Mouse (Mus musculus) midbrain, embryonic 12.5 days (tissue): ENCODE results near the gene Tmem132e. TPM values are rescaled to one million over a fixed set of nuclear protein-coding genes. Genes with fewer than 3 reads are reported as not detected.

Source experiments
- ATAC-seq: fragments of 200-750 bp; cut with Nextera tagmentation; 2 replicates; pipeline ENCODE4 v1.8.0; 2017; ENCODE audit warnings: low read depth, moderate TSS enrichment, moderate library complexity; ENCODE audit not compliant: low FRiP score
- H3K27ac ChIP-seq: fragments of 300-500 bp; sonication (generic); replicated peaks from 2 replicates; pipeline ENCODE4 v1.5.1; 2016; ENCODE audit warnings: mild to moderate bottlenecking
- H3K27me3 ChIP-seq: fragments of 300-500 bp; sonication (generic); 2 replicates; pipeline ENCODE4 v1.6.1; 2016; ENCODE audit warnings: mild to moderate bottlenecking
- H3K36me3 ChIP-seq: fragments of 300-500 bp; sonication (generic); 2 replicates; pipeline ENCODE4 v1.6.1; 2016
- H3K4me1 ChIP-seq: fragments of 300-500 bp; sonication (generic); 2 replicates; pipeline ENCODE4 v1.6.1; 2016
- H3K4me2 ChIP-seq: fragments of 300-500 bp; sonication (generic); replicated peaks from 2 replicates; pipeline ENCODE4 v1.6.1; 2016; ENCODE audit warnings: mild to moderate bottlenecking, moderate library complexity
- H3K4me3 ChIP-seq: fragments of 300-500 bp; sonication (generic); 2 replicates; pipeline ENCODE4 v1.5.1; 2016; ENCODE audit warnings: mild to moderate bottlenecking
- H3K9ac ChIP-seq: fragments of 300-500 bp; sonication (generic); replicated peaks from 2 replicates; pipeline ENCODE4 v1.6.1; 2016; ENCODE audit warnings: mild to moderate bottlenecking, moderate library complexity
- H3K9me3 ChIP-seq: fragments of 300-500 bp; sonication (generic); 2 replicates; pipeline ENCODE4 v1.6.1; 2016; ENCODE audit warnings: mild to moderate bottlenecking
- WGBS: fragments of 180-500 bp; shearing (Covaris S2); methylation state at CpG from one replicate; pipeline ENCODE4 v1.1.7; 2016; 5-methylcytosine and 5-hydroxymethylcytosine counted together
- polyA plus RNA-seq: library from polyadenylated mRNA; unstranded; fragments of >200 nt; fragmentation: Nextera tagmentation; extraction: Ambion mirVana; gene quantifications from 2 replicates; pipeline ENCODE4 v1.2.1, GENCODE M21; 2016

Gene Tmem132e
- polyA plus RNA-seq, 1 experiment from 2014 or later, result 1.4 TPM

GRCm38 (mm10) chr11:82389396-82390291 lies 944 bp downstream of the Tmem132e start:
- WGBS, result 1% methylated on average over 67 of the region's 69 CpGs
- Histone ChIP-seq H3K9me3 (no peaks in the 10 kb centered on the region), H3K4me1 (peaks cover 32% of the 10 kb centered on the region), H3K27me3 (peaks cover 77% of the 10 kb centered on the region), H3K9ac (peak overlapping the region; percentile 66), H3K36me3 (no peaks in the 10 kb centered on the region), H3K4me2 (peak overlapping the region; percentile 95), H3K4me3 (peak overlapping the region; percentile 61), H3K27ac (0 out of 2 replicates have a peak overlapping the region, but pooled peaks have one; percentile 30)
- peak; percentile 68 for ATAC-seq

- no peaks in the 10 kb centered on the region for H3K36me3 ChIP-seq
- no peaks in the 10 kb centered on the region for H3K9me3 ChIP-seq
- H3K4me3 ChIP-seq, result no peak overlapping the region
- H3K27me3 ChIP-seq, result peaks cover 50% of the 10 kb centered on the region
- peaks cover 25% of the 10 kb centered on the region for H3K4me1 ChIP-seq
- no peak for ATAC-seq
- no peak overlapping the region for H3K4me2 ChIP-seq
- H3K27ac ChIP-seq, result no peak overlapping the region
- 72% methylated on average over 3 of the region's 3 CpGs for WGBS
- no peak overlapping the region for H3K9ac ChIP-seq
Measured at GRCm38 (mm10) chr11:82392341-82392740, 3.6 kb downstream of the Tmem132e start.

GRCm38 (mm10) chr11:82399621-82400020 lies 10.9 kb downstream of the Tmem132e start:
- H3K27ac ChIP-seq, result no peak overlapping the region
- H3K9me3 ChIP-seq, result no peaks in the 10 kb centered on the region
- H3K36me3 ChIP-seq, result no peaks in the 10 kb centered on the region
- peaks cover 17% of the 10 kb centered on the region; the same call in 1 of the 2 replicates for H3K27me3 ChIP-seq
- WGBS, result 5% methylated on average over 3 of the region's 3 CpGs
- ATAC-seq, result no peak
- no peak overlapping the region for H3K4me2 ChIP-seq
- H3K9ac ChIP-seq, result no peak overlapping the region
- no peaks in the 10 kb centered on the region for H3K4me1 ChIP-seq
- no peak overlapping the region for H3K4me3 ChIP-seq

- no peak for ATAC-seq
- no peak overlapping the region for H3K4me3 ChIP-seq
- peaks cover 14% of the 10 kb centered on the region for H3K4me1 ChIP-seq
- H3K27me3 ChIP-seq, result peaks cover 17% of the 10 kb centered on the region; the same call in 1 of the 2 replicates
- H3K36me3 ChIP-seq, result no peaks in the 10 kb centered on the region
- no peak overlapping the region for H3K27ac ChIP-seq
- no peak overlapping the region for H3K9ac ChIP-seq
- H3K4me2 ChIP-seq, result no peak overlapping the region
- no peaks in the 10 kb centered on the region for H3K9me3 ChIP-seq
- 64% methylated on average over 3 of the region's 3 CpGs for WGBS
Measured at GRCm38 (mm10) chr11:82405641-82406040, 16.9 kb downstream of the Tmem132e start.

GRCm38 (mm10) chr11:82406358-82407221 lies 17.9 kb downstream of the Tmem132e start:
- WGBS, result 29% methylated on average over 11 of the region's 11 CpGs
- Histone ChIP-seq H3K4me2 (no peak overlapping the region), H3K4me3 (no peak overlapping the region), H3K4me1 (peaks cover 14% of the 10 kb centered on the region), H3K9ac (no peak overlapping the region), H3K27ac (no peak overlapping the region), H3K27me3 (peaks cover 17% of the 10 kb centered on the region; the same call in 1 of the 2 replicates), H3K9me3 (no peaks in the 10 kb centered on the region), H3K36me3 (no peaks in the 10 kb centered on the region)
- no peak for ATAC-seq

GRCm38 (mm10) chr11:82412496-82412895 lies 23.8 kb downstream of the Tmem132e start:
- WGBS, result 77% methylated on average over 1 of the region's 1 CpGs
- Histone ChIP-seq H3K27ac (no peak overlapping the region), H3K9me3 (no peaks in the 10 kb centered on the region), H3K4me3 (no peak overlapping the region), H3K27me3 (peaks cover 3% of the 10 kb centered on the region), H3K9ac (no peak overlapping the region), H3K36me3 (no peaks in the 10 kb centered on the region), H3K4me1 (no peaks in the 10 kb centered on the region), H3K4me2 (no peak overlapping the region)
- ATAC-seq, result no peak

GRCm38 (mm10) chr11:82418337-82419041 lies 29.8 kb downstream of the Tmem132e start:
- peaks cover 7% of the 10 kb centered on the region for H3K27me3 ChIP-seq
- no peak overlapping the region for H3K9ac ChIP-seq
- H3K4me1 ChIP-seq, result peaks cover 23% of the 10 kb centered on the region
- H3K27ac ChIP-seq, result no peak overlapping the region
- 47% methylated on average over 8 of the region's 9 CpGs for WGBS
- no peaks in the 10 kb centered on the region for H3K36me3 ChIP-seq
- no peak overlapping the region for H3K4me3 ChIP-seq
- H3K9me3 ChIP-seq, result no peaks in the 10 kb centered on the region
- H3K4me2 ChIP-seq, result no peak overlapping the region
- ATAC-seq, result no peak

- Histone ChIP-seq H3K27ac (no peak overlapping the region), H3K4me2 (no peak overlapping the region), H3K4me1 (peaks cover 23% of the 10 kb centered on the region), H3K36me3 (no peaks in the 10 kb centered on the region), H3K9ac (no peak overlapping the region), H3K27me3 (peaks cover 14% of the 10 kb centered on the region; the same call in 1 of the 2 replicates), H3K9me3 (no peaks in the 10 kb centered on the region), H3K4me3 (no peak overlapping the region)
- WGBS, result 45% methylated on average over 5 of the region's 5 CpGs
- ATAC-seq, result no peak
Measured at GRCm38 (mm10) chr11:82421909-82422308, 33.2 kb downstream of the Tmem132e start.

- ATAC-seq, result no peak
- no peak overlapping the region for H3K4me2 ChIP-seq
- H3K4me3 ChIP-seq, result no peak overlapping the region
- H3K27ac ChIP-seq, result no peak overlapping the region
- peaks cover 16% of the 10 kb centered on the region for H3K4me1 ChIP-seq
- H3K9me3 ChIP-seq, result no peaks in the 10 kb centered on the region
- H3K9ac ChIP-seq, result no peak overlapping the region
- WGBS, result 25% methylated on average over 4 of the region's 4 CpGs
- H3K36me3 ChIP-seq, result no peaks in the 10 kb centered on the region
- H3K27me3 ChIP-seq, result peaks cover 14% of the 10 kb centered on the region; the same call in 1 of the 2 replicates
Measured at GRCm38 (mm10) chr11:82423521-82423920, 34.8 kb downstream of the Tmem132e start.

GRCm38 (mm10) chr11:82428801-82429200 lies 40.1 kb downstream of the Tmem132e start:
- Histone ChIP-seq H3K27me3 (peaks cover 38% of the 10 kb centered on the region), H3K9me3 (no peaks in the 10 kb centered on the region), H3K36me3 (no peaks in the 10 kb centered on the region), H3K4me2 (no peak overlapping the region), H3K27ac (no peak overlapping the region), H3K9ac (no peak overlapping the region), H3K4me1 (no peaks in the 10 kb centered on the region), H3K4me3 (no peak overlapping the region)
- no peak for ATAC-seq
- WGBS, result 86% methylated on average over 4 of the region's 4 CpGs

- ATAC-seq, result no peak
- Histone ChIP-seq H3K36me3 (no peaks in the 10 kb centered on the region), H3K9me3 (no peaks in the 10 kb centered on the region), H3K4me3 (peak overlapping the region; percentile 48), H3K4me1 (peaks cover 10% of the 10 kb centered on the region), H3K9ac (peak overlapping the region; percentile 50), H3K27ac (no peak overlapping the region), H3K27me3 (peaks cover 62% of the 10 kb centered on the region), H3K4me2 (peak overlapping the region; percentile 75)
- 2% methylated on average over 53 of the region's 62 CpGs for whole genome bisulfite sequencing
Measured at GRCm38 (mm10) chr11:82434091-82434831, 45.6 kb downstream of the Tmem132e start.
